Mouse (Mus musculus) thymus, adult 2 months (tissue): ENCODE data around the gene Sgms1.

ENCODE experiments used
- CTCF ChIP-seq: fragments of 200-500 bp; IDR thresholded peaks from 2 replicates; pipeline ENCODE4 v1.5.1; 2012; ENCODE audit warnings: mild to moderate bottlenecking, control low read depth, low read length, moderate library complexity, borderline replicate concordance; ENCODE audit not compliant: control insufficient read depth, poor library complexity, insufficient read depth; ENCODE audit errors: extremely low read depth
- POLR2A ChIP-seq: fragments of 200-500 bp; IDR thresholded peaks from 2 replicates; pipeline ENCODE4 v1.6.1; 2012; ENCODE audit warnings: mild to moderate bottlenecking, low read length, control low read depth, moderate library complexity; ENCODE audit not compliant: control insufficient read depth, poor library complexity, insufficient read depth; ENCODE audit errors: extremely low read depth

GRCm38 (mm10) chr19:32322429-32323035, 67.0 kb downstream of the Sgms1 start:
- TF ChIP-seq CTCF (no peak), POLR2A (no peak)
